Mouse (Mus musculus) gastrocnemius, adult 2 months (tissue): Measurements from ENCODE around the gene Ep300. TPM values are rescaled to one million over a fixed set of nuclear protein-coding genes. Genes with fewer than 3 reads are reported as not detected.
A peak's percentile ranks its signal among the peaks of the same experiment; 100 is the strongest.

ENCODE experiments used
- DNase-seq: peaks from one replicate; pipeline ENCODE4 v3.0.0; 2022
- H3K27ac ChIP-seq: fragments of 200-600 bp; 2 replicates; pipeline ENCODE4 v1.8.1; 2022; ENCODE audit warnings: mild to moderate bottlenecking
- H3K4me3 ChIP-seq: fragments of 200-600 bp; 2 replicates; pipeline ENCODE4 v1.8.1; 2022; ENCODE audit warnings: mild to moderate bottlenecking, moderate library complexity
- CTCF ChIP-seq: fragments of 200-600 bp; IDR thresholded peaks from 2 replicates; pipeline ENCODE4 v1.8.1; 2022; ENCODE audit warnings: antibody characterized with exemption, mild to moderate bottlenecking, moderate library complexity
- intact Hi-C: fragments of 180-260 bp; cut with DNase I; formaldehyde crosslinking; loops from one replicate; pipeline ENCODE4 v1.15.1; 2025
- total RNA-seq, 2 experiments: library from RNA; stranded (reverse); gene quantifications; 2 replicates each; pipeline ENCODE4 v1.2.3; 2021

Ep300 gene
- total RNA-seq, 2 experiments from 2014 or later, result 37.8 to 39.5 TPM

GRCm38 (mm10) chr15:81606634-81607033, 21.5 kb downstream of the Ep300 start:
- intact Hi-C loops, result loop anchor here (5.0 kb wide), 1 partner anchor 159 kb away; no protein-coding TSS in a partner anchor
- DNase-seq, result peak; percentile 24

GRCm38 (mm10) chr15:81649516-81650455, 64.6 kb downstream of the Ep300 start:
- intact Hi-C loops, result no loop called here
- TF ChIP-seq CTCF, result no peak
- DNase-seq, result peak; percentile 72
- no peak overlapping the region for H3K4me3 ChIP-seq
- H3K27ac ChIP-seq, result peak overlapping the region; percentile 63

More at GRCm38 (mm10) chr15:81606634-81607033, 21.5 kb downstream of the Ep300 start:
- Histone ChIP-seq H3K4me3 (no peak overlapping the region), H3K27ac (no peak overlapping the region)
- peak; percentile 74 for TF ChIP-seq CTCF

DNA sequence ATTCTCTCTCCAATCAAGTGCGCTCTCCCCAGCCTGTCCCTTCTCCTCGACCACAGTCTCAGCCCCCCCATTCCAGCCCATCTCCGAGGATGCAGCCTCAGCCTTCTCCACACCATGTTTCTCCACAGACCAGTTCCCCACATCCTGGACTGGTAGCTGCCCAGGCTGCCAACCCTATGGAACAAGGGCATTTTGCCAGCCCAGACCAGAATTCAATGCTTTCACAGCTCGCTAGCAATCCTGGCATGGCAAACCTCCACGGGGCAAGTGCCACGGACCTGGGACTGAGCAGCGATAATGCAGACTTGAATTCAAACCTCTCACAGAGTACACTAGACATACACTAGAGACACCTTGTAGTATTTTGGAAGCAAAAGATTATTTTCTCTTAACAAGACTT, 65.5 kb downstream of the Ep300 start:
- H3K4me3 ChIP-seq, result no peak overlapping the region
- intact Hi-C loops, result no loop called here
- no peak for TF ChIP-seq CTCF
- peak overlapping the region; percentile 24; the same call in 1 of the 2 replicates for H3K27ac ChIP-seq
- DNase-seq, result peak; percentile 39

DNA sequence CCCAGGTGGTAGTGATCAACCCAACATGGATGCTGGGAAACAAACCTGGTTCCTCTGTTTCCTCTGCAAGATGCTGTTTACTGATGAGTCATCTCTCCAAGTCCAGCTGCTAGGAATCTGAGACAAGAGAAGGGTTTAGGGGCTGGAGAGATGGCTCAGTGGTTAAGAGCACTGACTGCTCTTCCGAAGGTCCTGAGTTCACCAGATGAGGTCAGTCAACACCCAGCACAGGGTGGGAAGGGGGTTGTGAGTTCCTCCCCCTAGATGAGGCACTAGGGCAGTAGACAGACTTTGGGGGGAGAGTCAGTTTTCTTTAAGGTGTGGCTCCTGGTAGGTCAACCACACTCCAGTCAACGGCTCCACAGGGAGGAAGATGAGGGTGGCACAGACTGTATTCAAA, 76.5 kb downstream of the Ep300 start:
- intact Hi-C loops, result no loop called here

DNA sequence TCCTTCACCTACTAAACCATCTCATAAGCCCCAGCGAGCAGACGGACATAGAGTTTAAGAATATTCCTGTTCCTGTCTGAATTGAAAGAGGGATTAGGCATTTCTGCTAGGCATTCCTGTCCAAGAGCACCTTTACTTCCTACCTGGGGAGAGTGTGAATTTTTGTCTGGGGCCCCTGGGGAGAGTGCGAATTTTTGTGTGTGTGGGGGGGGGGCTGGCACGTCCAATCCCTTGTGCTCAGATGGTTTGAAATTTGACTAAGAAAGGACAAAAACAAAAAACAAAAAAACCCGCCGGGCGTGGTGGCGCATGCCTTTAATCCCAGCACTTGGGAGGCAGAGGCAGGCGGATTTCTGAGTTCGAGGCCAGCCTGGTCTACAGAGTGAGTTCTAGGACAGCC, 78.1 kb downstream of the Ep300 start:
- DNase-seq, result no peak
- TF ChIP-seq CTCF, result no peak
- intact Hi-C loops, result no loop called here
- Histone ChIP-seq H3K4me3 (peak overlapping the region; percentile 84), H3K27ac (peak overlapping the region; percentile 79; the same call in 1 of the 2 replicates)

More for the DNA sequence above, 76.5 kb downstream of the Ep300 start:
- no peak for TF ChIP-seq CTCF
- H3K27ac ChIP-seq, result no peak overlapping the region
- DNase-seq, result no peak
- H3K4me3 ChIP-seq, result no peak overlapping the region

DNA sequence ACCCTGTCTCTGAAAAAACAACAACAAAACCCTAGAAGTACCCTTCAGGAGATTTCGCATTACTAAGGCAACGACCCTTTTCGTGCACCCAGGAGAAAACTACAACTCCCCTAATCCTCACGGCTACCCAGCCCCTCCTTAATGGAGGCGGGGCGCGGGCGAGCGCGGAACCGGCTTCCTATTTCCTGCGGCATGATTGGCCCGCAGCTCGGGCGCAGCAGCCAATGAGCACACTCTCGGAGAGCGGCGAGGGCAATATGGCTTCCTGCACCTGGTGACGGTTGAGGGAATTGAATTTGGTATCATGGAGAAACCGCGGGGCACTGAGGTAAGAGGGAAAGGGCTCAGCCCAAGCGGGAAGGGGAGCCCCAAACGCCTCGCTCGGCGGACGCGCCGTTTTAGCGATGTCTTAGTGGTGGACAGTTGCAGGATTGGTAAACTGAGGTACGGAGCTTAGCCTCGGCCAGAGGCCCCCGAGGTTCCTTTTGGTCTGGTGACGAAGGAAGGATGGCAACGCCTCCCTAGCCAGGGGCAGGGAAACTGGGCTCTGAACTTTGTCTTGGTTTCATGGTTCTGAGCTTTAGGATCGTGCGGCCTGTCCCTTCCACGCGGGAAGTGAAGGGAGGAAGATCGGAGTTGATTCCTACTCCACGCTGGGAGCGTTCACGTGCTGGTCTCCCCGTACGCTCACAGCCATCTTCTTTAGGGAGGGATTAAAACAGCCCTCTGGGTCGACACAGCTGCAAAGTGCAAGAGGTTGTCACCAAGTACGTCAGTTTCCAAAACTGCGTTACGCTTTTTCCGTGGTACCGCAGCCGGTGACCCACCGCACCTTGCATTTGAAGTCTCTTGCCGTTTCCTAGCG, 78.8 kb downstream of the Ep300 start, which contains the start of gene L3mbtl2:
Gene L3mbtl2, plus strand, starts transcription at position 193 of the 865 bp plus-strand sequence.
- Histone ChIP-seq H3K27ac (peak within 1 kb of the TSS; percentile 79), H3K4me3 (peak within 1 kb of the TSS; percentile 84)
- intact Hi-C loops, result no loop called here
- TF ChIP-seq CTCF, result peak; percentile 30
- peak; percentile 96 for DNase-seq

DNA sequence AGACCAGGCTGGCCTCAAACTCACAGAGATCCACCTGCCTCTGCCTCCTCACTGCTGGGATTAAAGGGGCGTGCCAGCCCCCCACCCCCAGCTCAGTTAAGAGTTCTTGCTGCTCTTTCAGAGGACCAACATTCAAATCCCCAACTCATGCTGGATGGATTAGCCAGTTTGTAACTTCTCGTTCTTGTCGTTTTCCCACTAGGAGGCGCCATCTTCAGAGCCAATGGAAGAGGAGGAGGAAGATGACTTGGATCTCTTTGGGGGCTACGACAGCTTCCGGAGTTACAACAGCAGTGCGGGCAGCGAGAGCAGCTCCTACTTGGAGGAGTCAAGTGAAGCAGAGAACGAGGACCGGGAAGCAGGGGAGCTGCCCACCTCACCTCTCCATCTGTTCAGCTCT, 81.8 kb downstream of the Ep300 start:
- DNase-seq, result no peak
- Histone ChIP-seq H3K4me3 (no peak overlapping the region), H3K27ac (no peak overlapping the region)
- TF ChIP-seq CTCF, result peak; percentile 10; the same call in 1 of the 2 replicates
- intact Hi-C loops, result no loop called here

- H3K27ac ChIP-seq, result no peak overlapping the region
- DNase-seq, result peak; percentile 57
- TF ChIP-seq CTCF, result peak; percentile 69
- intact Hi-C loops, result no loop called here
- no peak overlapping the region for H3K4me3 ChIP-seq
Observed at GRCm38 (mm10) chr15:81670231-81670640, 85.1 kb downstream of the Ep300 start.

DNA sequence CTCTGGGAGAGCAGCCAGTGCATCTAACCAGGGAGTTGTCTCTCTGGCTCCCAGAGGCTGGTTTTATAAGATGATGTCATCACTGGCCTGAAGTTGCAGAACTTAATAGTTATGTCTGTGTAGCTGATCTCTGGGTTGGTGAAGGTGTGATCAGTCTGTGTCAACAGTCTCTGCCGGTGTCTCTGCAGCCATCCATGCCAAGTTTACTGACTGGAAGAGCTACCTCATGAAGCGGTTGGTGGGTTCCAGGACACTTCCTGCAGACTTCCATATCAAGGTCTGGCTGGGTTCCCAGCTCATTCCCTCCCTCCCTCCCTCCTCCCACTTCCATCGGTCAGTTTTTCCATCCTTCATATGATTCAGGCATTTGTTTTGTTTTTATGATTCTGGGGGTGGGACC, 91.5 kb downstream of the Ep300 start:
- intact Hi-C loops, result no loop called here
- no peak for TF ChIP-seq CTCF
- no peak overlapping the region for H3K27ac ChIP-seq

DNA sequence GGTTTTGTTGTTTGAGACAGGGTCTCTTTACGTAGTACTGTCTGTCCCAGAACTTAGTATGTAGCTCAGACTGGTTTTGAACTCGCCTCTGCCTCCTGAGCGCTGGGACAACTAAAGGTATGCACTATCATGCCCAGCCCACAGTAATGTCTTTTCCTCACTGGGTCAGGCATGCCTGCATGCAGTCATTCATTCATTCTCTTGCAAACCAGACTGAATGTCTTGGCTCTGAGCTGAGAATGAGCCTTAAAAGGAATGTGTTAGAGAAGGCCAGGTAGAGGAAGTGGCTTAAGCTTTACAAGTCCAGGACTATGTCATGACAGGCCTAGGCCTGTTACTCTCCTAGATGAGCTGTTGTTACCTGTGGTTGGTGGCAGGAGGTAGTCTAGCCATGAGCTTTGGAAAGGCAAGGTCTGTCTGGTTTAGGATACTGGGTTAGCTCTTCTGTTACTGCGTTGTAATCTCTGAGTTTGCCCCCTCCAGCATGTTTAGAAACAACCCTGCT, 95.2 kb downstream of the Ep300 start:
- no peak for DNase-seq
- intact Hi-C loops, result no loop called here
- no peak overlapping the region for H3K4me3 ChIP-seq
- TF ChIP-seq CTCF, result no peak
- no peak overlapping the region for H3K27ac ChIP-seq

More for the DNA sequence above, 91.5 kb downstream of the Ep300 start:
- DNase-seq, result no peak
- H3K4me3 ChIP-seq, result no peak overlapping the region

- TF ChIP-seq CTCF, result no peak
- no peak for DNase-seq
- intact Hi-C loops, result no loop called here
- Histone ChIP-seq H3K4me3 (peak overlapping the region; percentile 87), H3K27ac (peak overlapping the region; percentile 82)
Observed at GRCm38 (mm10) chr15:81693366-81693966, 108.3 kb downstream of the Ep300 start.
